Mouse (Mus musculus) gastrocnemius, adult 2 months (tissue): Measurements from ENCODE around the gene Wdr90. TPM values are rescaled to one million over a fixed set of nuclear protein-coding genes. Genes with fewer than 3 reads are reported as not detected.

ENCODE experiments used
- DNase-seq: peaks from one replicate; pipeline ENCODE4 v3.0.0; 2022
- H3K27ac ChIP-seq: fragments of 200-600 bp; 2 replicates; pipeline ENCODE4 v1.8.1; 2022; ENCODE audit warnings: mild to moderate bottlenecking
- H3K4me3 ChIP-seq: fragments of 200-600 bp; 2 replicates; pipeline ENCODE4 v1.8.1; 2022; ENCODE audit warnings: mild to moderate bottlenecking, moderate library complexity
- CTCF ChIP-seq: fragments of 200-600 bp; IDR thresholded peaks from 2 replicates; pipeline ENCODE4 v1.8.1; 2022; ENCODE audit warnings: antibody characterized with exemption, mild to moderate bottlenecking, moderate library complexity
- intact Hi-C: fragments of 180-260 bp; cut with DNase I; formaldehyde crosslinking; loops from one replicate; pipeline ENCODE4 v1.15.1; 2025
- long read RNA-seq, 2 experiments: library from polyadenylated mRNA; stranded (forward); transcript quantifications; one replicate each; pipeline ENCODE4 v2.0.0; 2021
- total RNA-seq, 2 experiments: library from RNA; stranded (reverse); gene quantifications; 2 replicates each; pipeline ENCODE4 v1.2.3; 2021

Gene Wdr90
- 1 to 10 TPM in 1 of 2 experiments, under 1 TPM in 1; 0.66 to 1.0 TPM for total RNA-seq
- long read RNA-seq, experiment 1, partial matches to known transcripts, result 0 of 1 reads
- long read RNA-seq, experiment 1, other reads (novel, unspliced or antisense), result 1 of 1 reads
- long read RNA-seq, experiment 2, full-length matches to known transcripts, result 1 of 1 reads
- long read RNA-seq, experiment 2, partial matches to known transcripts, result 0 of 1 reads
- long read RNA-seq, experiment 2, other reads (novel, unspliced or antisense), result 0 of 1 reads

DNA sequence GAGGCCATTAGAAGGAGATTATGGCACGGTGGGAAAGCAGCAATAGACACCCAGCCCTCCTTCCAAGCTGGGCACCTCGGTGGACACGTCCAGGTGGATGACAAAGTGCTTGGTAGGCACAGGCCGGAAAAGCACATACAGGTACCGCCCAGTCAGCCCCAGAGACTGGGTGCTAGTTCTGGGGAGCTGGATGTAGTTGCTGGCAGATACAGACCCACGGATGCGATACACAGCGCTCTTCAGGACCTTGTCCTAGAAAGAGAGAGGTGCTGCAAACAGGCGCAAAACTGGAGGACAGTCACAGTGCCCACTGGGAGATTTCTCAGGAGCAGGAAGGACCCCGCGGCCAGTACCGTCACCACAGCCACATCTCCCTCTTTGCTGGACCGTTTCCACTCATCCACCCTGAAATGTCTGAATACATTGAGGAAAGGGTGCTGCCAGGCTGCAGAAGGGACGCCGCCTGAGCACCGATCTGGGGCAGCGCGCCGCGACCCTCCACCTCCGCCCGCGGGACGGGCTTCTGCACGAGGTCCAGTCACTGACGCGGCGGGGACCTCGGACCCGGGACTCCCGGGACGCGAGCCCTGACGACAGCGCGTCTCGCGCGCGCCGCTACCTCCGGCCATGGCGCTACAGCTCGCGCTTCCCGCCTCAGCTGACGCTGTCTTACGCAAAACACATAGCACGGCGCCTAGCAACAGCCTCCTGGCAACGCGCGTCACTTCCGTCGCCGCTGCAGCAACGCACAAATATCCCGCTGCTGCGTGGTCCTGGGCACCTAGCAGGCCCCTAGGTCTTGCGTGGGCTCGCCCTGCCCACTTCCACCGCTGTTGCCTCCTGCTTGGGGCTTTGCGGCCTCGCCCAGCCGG lies at the start of gene Wdr90:
Gene Wdr90, minus strand, starts transcription at position 670 of the 872 bp plus-strand sequence.
- DNase-seq, result peak; percentile 94
- peak; percentile 37; the same call in 1 of the 2 replicates for TF ChIP-seq CTCF
- intact Hi-C loops, result loop anchor here (2.0 kb wide), 1 partner anchor 16 kb away; the partner anchor contains the start of gene Rhot2
- peak within 1 kb of the TSS; percentile 93 for H3K4me3 ChIP-seq
- peak within 1 kb of the TSS; percentile 94 for H3K27ac ChIP-seq

GRCm38 (mm10) chr17:25907640-25908039 lies 46.3 kb upstream of the Wdr90 start:
- no peak for DNase-seq
- no peak overlapping the region for H3K4me3 ChIP-seq
- TF ChIP-seq CTCF, result no peak
- intact Hi-C loops, result no loop called here
- H3K27ac ChIP-seq, result no peak overlapping the region

- no peak overlapping the region for H3K27ac ChIP-seq
- H3K4me3 ChIP-seq, result no peak overlapping the region
- intact Hi-C loops, result no loop called here
- TF ChIP-seq CTCF, result no peak
- no peak for DNase-seq
Measured at GRCm38 (mm10) chr17:25903061-25903460, 41.8 kb upstream of the Wdr90 start.

GRCm38 (mm10) chr17:25900193-25900592 lies 38.9 kb upstream of the Wdr90 start:
- no peak for DNase-seq
- H3K27ac ChIP-seq, result no peak overlapping the region
- intact Hi-C loops, result no loop called here
- H3K4me3 ChIP-seq, result no peak overlapping the region
- no peak for TF ChIP-seq CTCF

GRCm38 (mm10) chr17:25895891-25896290 lies 34.6 kb upstream of the Wdr90 start:
- no peak overlapping the region for H3K27ac ChIP-seq
- H3K4me3 ChIP-seq, result no peak overlapping the region
- no peak for DNase-seq
- no peak for TF ChIP-seq CTCF
- intact Hi-C loops, result loop anchor here (2.0 kb wide), 2 partner anchors 25 to 117 kb away; no protein-coding TSS in a partner anchor

DNA sequence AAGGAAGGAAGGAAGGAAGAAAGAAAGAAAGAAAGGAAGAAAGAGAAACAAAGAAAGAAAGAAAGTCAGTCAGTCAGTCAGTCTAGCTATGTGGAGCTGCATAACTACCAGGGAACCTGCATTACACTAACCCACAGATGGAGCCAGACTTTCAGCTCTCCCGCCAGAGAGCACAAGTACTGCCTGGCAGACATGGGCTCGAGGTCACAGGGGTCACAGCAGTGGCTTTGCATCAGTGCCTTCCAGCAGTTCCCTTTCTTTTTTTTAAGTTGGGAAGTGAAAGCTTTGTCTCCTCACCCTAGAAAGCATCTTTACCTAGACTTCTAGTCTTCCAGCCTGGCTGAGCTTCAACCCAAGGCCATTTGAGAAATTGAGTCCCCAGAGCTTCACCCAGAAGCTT lies 34.1 kb upstream of the Wdr90 start:
- intact Hi-C loops, result loop anchor here (2.0 kb wide), 2 partner anchors 25 to 117 kb away; no protein-coding TSS in a partner anchor
- Histone ChIP-seq H3K27ac (no peak overlapping the region), H3K4me3 (no peak overlapping the region)
- DNase-seq, result no peak
- TF ChIP-seq CTCF, result no peak

DNA sequence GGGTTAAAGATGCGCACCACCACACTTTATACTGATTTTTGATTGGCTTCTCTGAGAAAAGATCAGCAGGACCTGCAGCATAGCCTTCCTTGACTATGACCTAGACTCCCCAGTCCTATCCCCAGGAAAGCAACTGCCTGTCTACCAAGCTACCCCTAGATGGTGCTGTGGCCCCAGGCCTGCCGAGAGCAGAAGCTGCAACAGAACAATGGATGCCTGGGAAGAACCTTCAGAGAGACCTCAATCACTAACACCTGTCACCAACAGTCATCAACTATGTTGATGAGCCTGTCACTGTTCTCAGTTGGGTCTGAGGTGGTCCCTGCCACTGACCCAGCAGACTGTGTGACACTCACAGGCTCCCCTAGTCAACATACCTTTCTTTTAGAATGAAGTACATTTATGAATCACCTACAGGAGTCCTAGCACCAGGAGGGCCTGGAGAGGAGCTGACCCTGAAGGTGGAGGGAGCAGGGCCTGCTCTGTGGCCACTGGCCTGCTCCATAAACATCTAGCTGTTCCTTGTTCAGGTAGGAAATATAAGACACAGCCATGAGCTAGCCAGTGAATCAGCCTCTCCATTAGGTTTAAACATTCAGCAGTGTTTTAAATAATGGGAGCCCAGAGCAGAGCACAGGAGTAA lies 32.8 kb upstream of the Wdr90 start:
- intact Hi-C loops, result loop anchor here (2.0 to 5.0 kb wide), 4 partner anchors 27 to 198 kb away; partner anchors contain the start of gene Decr2

DNA sequence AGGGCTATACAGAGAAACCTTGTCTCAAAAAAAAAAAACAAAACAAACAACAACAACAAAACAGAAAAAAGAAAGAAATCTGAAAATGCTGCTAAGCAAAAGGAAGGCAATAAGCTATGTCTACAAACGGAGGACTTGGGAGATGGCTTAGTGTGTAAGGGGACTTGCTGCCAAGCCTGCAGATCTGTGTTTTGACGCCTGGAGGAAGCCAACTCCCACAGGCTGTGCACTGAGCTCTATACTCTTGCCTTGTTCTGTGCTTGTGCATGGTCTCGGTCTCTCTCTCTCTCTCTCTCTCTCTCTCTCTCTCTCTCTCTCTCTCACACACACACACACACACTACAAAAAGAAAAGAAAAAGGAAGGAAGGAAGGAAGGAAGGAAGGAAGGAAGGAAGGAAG lies 27.5 kb upstream of the Wdr90 start:
- no peak for DNase-seq
- no peak for TF ChIP-seq CTCF
- intact Hi-C loops, result no loop called here
- no peak overlapping the region for H3K27ac ChIP-seq
- H3K4me3 ChIP-seq, result no peak overlapping the region

More for the DNA sequence above, 32.8 kb upstream of the Wdr90 start:
- H3K4me3 ChIP-seq, result no peak overlapping the region
- peak; percentile 76 for DNase-seq
- no peak overlapping the region for H3K27ac ChIP-seq
- peak; percentile 99 for TF ChIP-seq CTCF

GRCm38 (mm10) chr17:25887467-25887866 lies 26.2 kb upstream of the Wdr90 start:
- intact Hi-C loops, result no loop called here
- no peak for TF ChIP-seq CTCF
- peak; percentile 23 for DNase-seq
- Histone ChIP-seq H3K4me3 (no peak overlapping the region), H3K27ac (no peak overlapping the region)

DNA sequence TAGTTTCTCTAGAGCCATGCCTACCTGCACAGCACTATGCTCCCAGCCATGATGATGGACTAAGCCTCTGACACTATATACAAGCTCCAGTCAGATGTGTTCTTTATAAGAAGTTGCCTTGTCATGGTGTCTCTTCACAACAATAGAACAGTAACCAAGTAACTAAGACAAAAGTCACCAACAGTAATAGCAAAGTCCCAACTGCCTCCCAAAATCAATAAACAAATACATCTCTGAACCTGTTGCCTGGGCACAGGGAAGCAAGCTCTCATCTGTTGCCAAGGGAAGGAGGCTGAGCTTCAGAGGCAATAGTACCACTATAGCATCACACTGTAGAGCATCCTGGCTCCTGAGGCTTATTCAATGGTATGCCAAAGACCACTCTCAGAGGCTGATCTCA lies 25.5 kb upstream of the Wdr90 start:
- DNase-seq, result no peak
- Histone ChIP-seq H3K4me3 (no peak overlapping the region), H3K27ac (no peak overlapping the region)
- intact Hi-C loops, result no loop called here
- TF ChIP-seq CTCF, result no peak

- TF ChIP-seq CTCF, result peak; percentile 31; the same call in 1 of the 2 replicates
- DNase-seq, result no peak
- intact Hi-C loops, result no loop called here
- H3K4me3 ChIP-seq, result no peak overlapping the region
- no peak overlapping the region for H3K27ac ChIP-seq
Measured at GRCm38 (mm10) chr17:25885636-25886035, 24.3 kb upstream of the Wdr90 start.

DNA sequence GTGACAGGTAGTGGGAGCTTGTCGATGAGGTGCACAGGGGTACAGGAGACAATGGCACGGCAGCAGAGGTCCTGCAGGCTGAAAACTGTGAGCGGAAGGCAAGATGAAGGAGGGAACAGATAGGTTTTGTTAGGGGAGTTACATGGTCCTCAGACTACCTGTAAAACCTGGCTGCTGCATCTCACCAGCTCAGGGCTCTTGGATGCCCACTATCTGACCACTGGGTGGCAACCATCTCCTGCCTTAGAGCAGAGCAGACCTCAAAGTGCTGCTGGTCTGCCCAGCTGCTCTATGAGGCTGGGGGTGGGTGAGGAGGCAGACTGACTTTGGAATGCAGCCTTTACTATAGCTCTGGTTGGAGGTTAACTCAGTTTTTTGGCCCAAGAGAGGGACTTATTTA lies 22.5 kb upstream of the Wdr90 start:
- 0 out of 2 replicates have a peak, but pooled peaks have one; percentile 3 for TF ChIP-seq CTCF
- Histone ChIP-seq H3K4me3 (no peak overlapping the region), H3K27ac (no peak overlapping the region)
- intact Hi-C loops, result no loop called here
- DNase-seq, result no peak
